Mouse (Mus musculus): ENCODE data around the gene 1700042G07Rik. TPM values are rescaled to one million over a fixed set of nuclear protein-coding genes. Genes with fewer than 3 reads are reported as not detected.

1700042G07Rik gene
- polyA plus RNA-seq, 1 experiment from 2014 or later = not detected

DNA sequence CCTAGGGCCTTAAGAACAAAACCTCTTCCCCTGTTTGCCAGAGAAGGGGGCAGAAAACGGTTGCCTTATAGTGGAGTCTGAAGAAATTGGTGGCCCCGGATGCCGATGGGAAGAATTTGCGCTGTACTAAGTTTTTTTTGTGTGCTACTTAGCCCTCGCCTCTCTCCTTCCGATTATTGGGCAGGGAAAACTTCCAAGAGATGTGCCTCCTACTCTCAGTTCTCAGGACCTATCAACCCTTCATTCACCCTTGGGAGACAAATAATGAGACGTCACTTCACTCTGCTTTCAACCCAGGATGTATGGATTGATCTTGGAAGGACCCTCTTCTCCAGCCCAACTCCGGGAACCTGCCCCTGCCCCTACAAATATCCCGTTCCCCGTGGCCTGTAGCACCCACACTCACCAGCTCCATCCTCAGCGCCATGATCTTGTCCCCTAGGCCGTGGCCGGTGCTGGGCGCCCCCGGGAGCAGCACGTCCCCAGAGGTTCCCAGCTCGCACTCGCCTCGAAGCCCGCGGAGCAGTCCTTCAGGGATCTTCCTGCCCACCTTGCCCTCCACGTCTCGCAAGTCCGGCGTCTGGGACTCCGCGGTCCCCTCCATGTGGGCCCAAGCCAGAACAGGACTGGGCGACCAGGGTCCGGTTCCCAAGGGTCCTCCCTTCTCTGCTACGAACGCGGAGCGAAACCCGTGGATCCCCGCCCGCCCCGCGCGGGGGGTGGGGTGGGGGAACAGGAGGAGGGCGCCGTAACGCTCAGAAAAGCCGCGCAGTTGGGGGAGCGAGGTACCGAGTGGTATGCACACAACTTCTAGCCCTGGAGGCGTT lies 29.1 kb upstream of the 1700042G07Rik start:
- Histone ChIP-seq H3K9ac (peak overlapping the region; percentile 71), H3K9me3 (no peaks in the 10 kb centered on the region), H3K4me1 (peaks cover 16% of the 10 kb centered on the region), H3K4me2 (peak overlapping the region; percentile 86), H3K27ac (no peak overlapping the region), H3K36me3 (replicated peaks) (no peaks in the 10 kb centered on the region), H3K4me3 (replicated peaks) (peak overlapping the region; percentile 66), H3K27me3 (peaks cover 13% of the 10 kb centered on the region; the same call in 1 of the 2 replicates)
- ATAC-seq (ENCODE audit: low FRiP score) = peak; percentile 79
- WGBS = under 1% methylated on average over 47 of the region's 47 CpGs

DNA sequence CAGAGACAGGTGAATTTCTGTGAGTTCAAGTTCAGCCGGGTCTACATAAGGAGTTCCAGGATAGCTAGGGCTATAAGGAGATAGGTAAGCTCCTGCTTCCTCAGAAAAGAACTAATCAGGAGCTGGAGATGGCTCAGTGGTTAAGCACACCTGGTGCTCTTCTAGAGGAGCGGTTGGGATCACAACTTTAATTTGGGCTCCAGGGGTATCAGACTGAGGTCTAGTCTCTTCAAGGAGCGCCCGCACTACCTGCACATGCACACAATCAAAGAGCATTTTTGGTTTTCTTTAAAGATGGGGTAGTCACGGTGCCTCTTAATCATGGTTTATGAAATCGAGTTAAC lies 23.4 kb upstream of the 1700042G07Rik start:
- peaks cover 13% of the 10 kb centered on the region for H3K4me1 ChIP-seq
- peak; percentile 16 for ATAC-seq (ENCODE audit: low FRiP score)
- 17% methylated on average over 6 of the region's 6 CpGs for WGBS
- H3K27ac ChIP-seq = peak overlapping the region; percentile 88
- H3K27me3 ChIP-seq = no peaks in the 10 kb centered on the region
- no peaks in the 10 kb centered on the region for H3K9me3 ChIP-seq
- H3K4me2 ChIP-seq = peak overlapping the region; percentile 74
- H3K36me3 ChIP-seq (replicated peaks) = peaks cover 31% of the 10 kb centered on the region
- peak overlapping the region; percentile 72 for H3K4me3 ChIP-seq (replicated peaks)
- peak overlapping the region; percentile 91 for H3K9ac ChIP-seq

DNA sequence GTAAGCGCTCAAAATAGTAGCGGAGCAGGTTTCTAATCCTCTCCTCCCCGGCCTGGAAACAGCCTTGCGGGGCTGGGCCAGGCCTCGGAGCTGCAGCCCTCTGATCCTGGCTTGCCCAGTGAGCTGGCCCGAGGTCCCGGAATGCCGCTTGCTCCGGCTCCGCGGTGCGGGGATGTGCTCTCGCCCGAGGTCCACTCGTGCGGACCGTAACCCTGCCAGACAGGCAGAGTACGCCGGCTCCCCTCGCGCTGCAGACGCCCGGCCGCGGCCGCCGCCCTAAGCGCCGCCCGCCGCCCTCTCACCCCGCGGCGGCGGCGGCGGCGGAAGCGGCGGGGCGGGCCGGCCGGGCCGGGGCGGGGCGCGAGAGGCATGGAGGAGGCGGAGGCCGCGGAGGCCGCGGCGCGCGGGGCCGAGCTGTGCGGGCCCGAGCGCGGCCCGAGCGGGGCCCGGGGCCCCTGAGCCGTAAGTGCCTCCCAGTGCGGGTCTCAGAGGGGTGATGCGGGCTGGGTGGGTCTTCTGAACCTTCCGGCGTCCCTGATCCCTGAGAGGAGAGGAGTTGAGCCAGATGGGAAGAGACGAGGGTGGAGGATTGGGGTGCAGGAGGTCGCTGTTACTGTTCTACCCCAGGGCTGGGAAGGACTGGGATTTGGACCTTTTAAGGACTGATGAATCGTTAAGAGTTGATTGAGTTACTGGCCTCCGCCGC lies 22.9 kb upstream of the 1700042G07Rik start:
- peak overlapping the region; percentile 74 for H3K4me2 ChIP-seq
- H3K27me3 ChIP-seq = no peaks in the 10 kb centered on the region
- H3K4me3 ChIP-seq (replicated peaks) = peak overlapping the region; percentile 72
- peak; percentile 89 for ATAC-seq (ENCODE audit: low FRiP score)
- H3K27ac ChIP-seq = peak overlapping the region; percentile 88
- peaks cover 13% of the 10 kb centered on the region for H3K4me1 ChIP-seq
- no peaks in the 10 kb centered on the region for H3K9me3 ChIP-seq
- H3K9ac ChIP-seq = peak overlapping the region; percentile 91
- under 1% methylated on average over 70 of the region's 73 CpGs for WGBS
- peaks cover 36% of the 10 kb centered on the region for H3K36me3 ChIP-seq (replicated peaks)

DNA sequence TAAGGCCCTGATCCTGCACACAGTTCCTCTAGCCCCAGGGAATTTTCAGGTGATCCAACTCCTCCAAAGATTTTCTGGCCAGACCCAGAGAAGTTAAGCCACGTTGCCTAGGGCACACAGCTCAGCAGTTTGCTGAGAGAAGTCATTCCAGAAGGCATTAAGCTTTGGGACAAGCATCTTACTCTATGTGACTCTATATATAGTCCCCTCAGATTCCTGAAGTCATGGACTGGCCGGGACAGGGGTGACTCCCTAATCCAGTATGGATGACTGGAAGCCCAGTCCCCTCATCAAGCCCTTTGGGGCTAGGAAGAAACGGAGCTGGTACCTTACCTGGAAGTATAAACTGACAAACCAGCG lies 22.3 kb upstream of the 1700042G07Rik start:
- Histone ChIP-seq H3K27ac (peak overlapping the region; percentile 75), H3K36me3 (replicated peaks) (peaks cover 42% of the 10 kb centered on the region), H3K4me3 (replicated peaks) (peak overlapping the region; percentile 72), H3K27me3 (no peaks in the 10 kb centered on the region), H3K9me3 (no peaks in the 10 kb centered on the region), H3K4me2 (peak overlapping the region; percentile 74), H3K9ac (peak overlapping the region; percentile 91), H3K4me1 (peaks cover 13% of the 10 kb centered on the region)
- WGBS = 27% methylated on average over 4 of the region's 4 CpGs
- ATAC-seq (ENCODE audit: low FRiP score) = peak; percentile 19; the same call in 1 of the 2 replicates

DNA sequence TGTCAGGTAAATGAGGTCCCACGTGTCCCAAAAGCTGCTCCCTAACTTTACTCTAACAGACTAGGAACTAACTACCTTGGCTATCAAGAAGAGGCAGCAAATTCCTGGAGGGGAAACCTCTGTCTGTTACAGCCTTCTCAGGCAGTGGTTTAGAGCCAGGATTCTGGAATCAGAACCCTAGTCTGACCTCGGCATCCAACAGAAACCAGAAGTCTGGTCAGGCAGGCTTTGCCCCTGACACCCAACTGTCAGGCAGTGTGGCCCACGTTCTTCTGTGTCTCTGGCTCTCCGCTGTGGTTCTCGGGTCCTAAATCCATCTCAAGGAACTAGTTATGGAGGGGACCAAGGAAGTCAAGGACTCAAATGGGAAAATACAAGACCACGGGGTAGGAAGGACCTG lies 21.9 kb upstream of the 1700042G07Rik start, which contains the start of gene Lurap1:
TSS of gene Lurap1 (minus strand) at position 101 of the 400 bp plus-strand sequence.
- no peaks in the 10 kb centered on the region for H3K9me3 ChIP-seq
- H3K27ac ChIP-seq = peak within 1 kb of the TSS; percentile 88
- peak within 1 kb of the TSS; percentile 74 for H3K4me2 ChIP-seq
- H3K9ac ChIP-seq = peak within 1 kb of the TSS; percentile 91
- 82% methylated on average over 6 of the region's 6 CpGs for WGBS
- H3K36me3 ChIP-seq (replicated peaks) = peaks cover 46% of the 10 kb centered on the region
- H3K4me1 ChIP-seq = peaks cover 13% of the 10 kb centered on the region
- ATAC-seq (ENCODE audit: low FRiP score) = no peak
- H3K4me3 ChIP-seq (replicated peaks) = peak within 1 kb of the TSS; percentile 72
- no peaks in the 10 kb centered on the region for H3K27me3 ChIP-seq

DNA sequence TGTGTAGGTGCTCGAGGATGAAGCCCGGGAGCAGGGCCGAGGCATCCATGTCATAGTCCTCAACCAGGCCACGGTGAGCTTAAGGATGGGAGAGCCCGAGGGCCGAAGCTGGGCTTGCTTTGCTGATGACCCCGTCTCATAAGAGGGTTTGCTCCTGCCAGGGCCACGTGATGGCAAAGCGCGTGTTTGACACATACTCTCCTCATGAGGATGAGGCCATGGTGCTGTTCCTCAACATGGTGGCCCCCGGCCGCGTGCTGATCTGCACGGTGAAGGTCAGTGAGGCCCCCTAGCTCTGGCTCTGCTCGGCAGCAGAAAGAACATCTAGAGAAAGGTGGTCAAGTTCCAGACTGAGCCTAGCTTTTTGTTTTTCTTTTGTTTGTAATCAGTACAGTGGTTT lies 20.5 kb upstream of the 1700042G07Rik start:
- H3K36me3 ChIP-seq (replicated peaks) = peaks cover 60% of the 10 kb centered on the region
- no peaks in the 10 kb centered on the region for H3K27me3 ChIP-seq
- ATAC-seq (ENCODE audit: low FRiP score) = no peak
- H3K9ac ChIP-seq = no peak overlapping the region
- no peak overlapping the region for H3K4me3 ChIP-seq (replicated peaks)
- H3K4me2 ChIP-seq = no peak overlapping the region
- H3K4me1 ChIP-seq = peaks cover 13% of the 10 kb centered on the region
- no peaks in the 10 kb centered on the region for H3K9me3 ChIP-seq
- H3K27ac ChIP-seq = no peak overlapping the region
- 96% methylated on average over 15 of the region's 15 CpGs for WGBS

DNA sequence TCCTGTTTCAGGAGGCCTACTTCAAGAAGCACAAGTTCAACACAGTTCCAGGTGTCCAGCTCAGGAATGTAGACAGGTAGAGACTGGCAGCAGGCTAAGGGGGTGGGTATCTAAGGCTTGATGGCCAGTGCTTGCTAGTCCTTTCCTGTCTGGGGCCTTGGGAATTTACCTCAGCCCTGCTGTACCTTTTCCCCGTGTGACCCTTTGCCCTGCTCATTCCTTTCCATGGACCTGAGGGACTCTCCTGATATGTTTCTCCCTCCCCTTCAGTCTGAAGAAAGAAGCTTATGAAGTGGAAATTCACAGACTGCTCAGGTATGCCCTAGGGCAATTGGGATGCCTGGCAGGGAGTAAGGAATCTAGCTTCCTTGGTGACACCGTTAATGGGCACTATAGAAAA lies 15.3 kb upstream of the 1700042G07Rik start:
- Histone ChIP-seq H3K4me2 (no peak overlapping the region), H3K4me1 (no peaks in the 10 kb centered on the region), H3K27me3 (no peaks in the 10 kb centered on the region), H3K4me3 (replicated peaks) (no peak overlapping the region), H3K36me3 (replicated peaks) (peaks cover 80% of the 10 kb centered on the region), H3K9ac (no peak overlapping the region), H3K27ac (no peak overlapping the region), H3K9me3 (no peaks in the 10 kb centered on the region)
- WGBS = 93% methylated on average over 2 of the region's 2 CpGs
- ATAC-seq (ENCODE audit: low FRiP score) = no peak

DNA sequence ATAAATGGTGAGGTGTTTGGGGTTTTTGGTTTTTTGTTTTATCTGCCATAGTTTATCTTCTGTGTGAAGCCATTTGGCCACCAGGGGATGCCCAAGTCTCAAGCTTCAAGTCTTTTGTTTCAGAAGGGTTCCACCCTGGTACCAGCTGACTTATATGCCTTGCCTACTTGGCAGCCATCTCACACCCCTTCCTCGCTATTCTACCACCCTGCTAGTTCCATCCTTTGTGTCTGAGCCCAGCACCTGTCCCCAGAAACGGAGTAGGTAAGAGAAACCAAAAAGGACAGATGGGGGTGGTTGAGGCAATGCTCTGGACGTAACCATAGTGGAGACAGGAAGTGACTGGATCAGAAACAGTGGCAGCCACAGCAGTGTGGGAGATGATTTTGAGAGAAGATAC lies 13.3 kb upstream of the 1700042G07Rik start:
- H3K36me3 ChIP-seq (replicated peaks) = peaks cover 60% of the 10 kb centered on the region
- H3K4me2 ChIP-seq = no peak overlapping the region
- no peak overlapping the region for H3K9ac ChIP-seq
- H3K27me3 ChIP-seq = no peaks in the 10 kb centered on the region
- no peak for ATAC-seq (ENCODE audit: low FRiP score)
- WGBS = 82% methylated on average over 3 of the region's 3 CpGs
- H3K9me3 ChIP-seq = no peaks in the 10 kb centered on the region
- H3K4me3 ChIP-seq (replicated peaks) = no peak overlapping the region
- no peaks in the 10 kb centered on the region for H3K4me1 ChIP-seq
- no peak overlapping the region for H3K27ac ChIP-seq

DNA sequence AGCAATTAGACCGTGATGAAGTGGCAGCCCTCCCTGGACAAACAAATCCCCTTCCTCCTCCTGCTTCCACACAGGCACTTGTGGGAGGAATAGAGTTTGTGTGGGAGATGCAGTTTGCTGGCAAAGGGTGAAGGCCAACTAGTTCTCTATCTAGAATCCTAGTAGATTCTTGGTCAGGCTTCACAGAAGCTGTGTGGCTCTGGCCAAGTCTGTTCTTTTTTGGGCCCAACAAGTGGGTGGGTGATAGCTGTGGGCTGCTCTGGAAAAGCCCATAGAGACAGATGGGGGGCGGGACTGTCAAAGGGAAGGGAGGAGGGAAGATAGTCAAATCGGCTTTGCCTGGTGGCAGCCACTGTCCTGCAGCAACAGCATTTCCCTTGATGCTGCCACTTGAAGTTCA lies 12.4 kb upstream of the 1700042G07Rik start:
- Histone ChIP-seq H3K4me3 (replicated peaks) (no peak overlapping the region), H3K9me3 (no peaks in the 10 kb centered on the region), H3K27me3 (no peaks in the 10 kb centered on the region), H3K27ac (no peak overlapping the region), H3K4me1 (no peaks in the 10 kb centered on the region), H3K9ac (no peak overlapping the region), H3K36me3 (replicated peaks) (peaks cover 52% of the 10 kb centered on the region), H3K4me2 (no peak overlapping the region)
- ATAC-seq (ENCODE audit: low FRiP score) = no peak
- 86% methylated on average over 3 of the region's 3 CpGs for WGBS

DNA sequence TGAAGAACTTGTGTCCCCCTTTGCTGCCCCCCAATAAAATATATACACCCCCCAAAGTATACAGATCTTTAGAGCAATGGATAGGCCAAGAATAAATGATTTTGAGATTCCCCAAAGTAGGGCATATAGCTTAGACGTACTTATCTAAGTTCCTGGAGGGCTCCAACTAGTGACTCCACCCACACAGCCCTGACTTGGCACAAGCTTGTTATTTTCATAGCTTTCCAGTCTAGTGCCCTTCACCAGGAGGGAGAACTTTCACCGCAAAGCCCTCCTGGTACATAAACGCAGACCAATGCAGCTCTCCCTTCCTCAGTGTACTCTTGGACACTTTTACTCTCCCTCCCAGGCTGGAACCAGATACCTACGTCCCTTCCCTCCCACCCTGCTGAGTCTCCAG lies 11.0 kb upstream of the 1700042G07Rik start:
- no peak for ATAC-seq (ENCODE audit: low FRiP score)
- Histone ChIP-seq H3K4me1 (no peaks in the 10 kb centered on the region), H3K4me2 (no peak overlapping the region), H3K4me3 (replicated peaks) (no peak overlapping the region), H3K36me3 (replicated peaks) (peaks cover 38% of the 10 kb centered on the region), H3K27me3 (no peaks in the 10 kb centered on the region), H3K27ac (no peak overlapping the region), H3K9ac (no peak overlapping the region), H3K9me3 (no peaks in the 10 kb centered on the region)
- 82% methylated on average over 4 of the region's 4 CpGs for WGBS

DNA sequence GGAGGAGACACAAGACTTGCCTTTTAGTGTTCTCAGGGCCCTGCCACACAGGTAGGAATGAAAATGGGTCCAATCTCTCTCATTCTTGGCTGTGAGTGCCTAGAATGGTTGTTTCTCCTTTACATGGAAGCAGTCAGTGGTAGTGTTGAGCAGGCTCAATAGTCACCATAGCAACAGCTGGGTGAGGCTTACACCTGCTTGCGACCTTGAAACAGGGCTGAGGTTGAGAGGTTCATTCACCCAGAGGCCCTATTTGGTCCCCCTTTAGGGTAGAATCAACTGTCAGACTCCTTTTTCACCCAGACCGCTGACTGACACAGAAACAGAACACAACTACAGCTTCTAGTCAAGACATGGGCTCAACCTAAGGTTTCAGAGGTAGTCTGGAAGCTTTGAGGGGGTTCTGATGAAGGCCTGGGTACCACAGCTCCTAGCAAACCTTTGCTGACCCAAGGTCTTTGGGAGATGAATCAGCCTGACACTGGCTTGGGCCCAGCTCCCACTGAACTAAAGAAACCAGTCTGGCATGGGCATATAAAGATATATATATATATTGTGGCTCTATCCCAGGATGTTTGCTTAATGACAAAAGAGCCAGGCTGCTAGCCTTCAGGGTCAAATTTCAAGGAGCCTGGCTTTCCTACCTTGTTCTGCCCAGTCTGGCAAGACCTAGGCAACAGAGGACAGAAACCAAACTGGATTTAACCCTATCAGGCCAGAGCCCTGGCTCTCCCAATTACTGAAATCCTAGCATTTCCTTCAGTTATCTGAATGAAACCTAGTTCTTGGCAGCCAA lies 8.2 kb upstream of the 1700042G07Rik start:
- Histone ChIP-seq H3K27ac (no peak overlapping the region), H3K4me3 (replicated peaks) (no peak overlapping the region), H3K27me3 (no peaks in the 10 kb centered on the region), H3K4me2 (no peak overlapping the region), H3K36me3 (replicated peaks) (0 out of 2 replicates have a peak, but pooled peaks cover 10% of the 10 kb centered on the region), H3K9me3 (no peaks in the 10 kb centered on the region), H3K9ac (no peak overlapping the region), H3K4me1 (no peaks in the 10 kb centered on the region)
- WGBS = 84% methylated on average over 2 of the region's 2 CpGs
- ATAC-seq (ENCODE audit: low FRiP score) = no peak

Data from forebrain, embryonic 12.5 days (tissue).